Mouse (Mus musculus): ENCODE measurements around the gene Sez6l.

Sez6l gene

DNA sequence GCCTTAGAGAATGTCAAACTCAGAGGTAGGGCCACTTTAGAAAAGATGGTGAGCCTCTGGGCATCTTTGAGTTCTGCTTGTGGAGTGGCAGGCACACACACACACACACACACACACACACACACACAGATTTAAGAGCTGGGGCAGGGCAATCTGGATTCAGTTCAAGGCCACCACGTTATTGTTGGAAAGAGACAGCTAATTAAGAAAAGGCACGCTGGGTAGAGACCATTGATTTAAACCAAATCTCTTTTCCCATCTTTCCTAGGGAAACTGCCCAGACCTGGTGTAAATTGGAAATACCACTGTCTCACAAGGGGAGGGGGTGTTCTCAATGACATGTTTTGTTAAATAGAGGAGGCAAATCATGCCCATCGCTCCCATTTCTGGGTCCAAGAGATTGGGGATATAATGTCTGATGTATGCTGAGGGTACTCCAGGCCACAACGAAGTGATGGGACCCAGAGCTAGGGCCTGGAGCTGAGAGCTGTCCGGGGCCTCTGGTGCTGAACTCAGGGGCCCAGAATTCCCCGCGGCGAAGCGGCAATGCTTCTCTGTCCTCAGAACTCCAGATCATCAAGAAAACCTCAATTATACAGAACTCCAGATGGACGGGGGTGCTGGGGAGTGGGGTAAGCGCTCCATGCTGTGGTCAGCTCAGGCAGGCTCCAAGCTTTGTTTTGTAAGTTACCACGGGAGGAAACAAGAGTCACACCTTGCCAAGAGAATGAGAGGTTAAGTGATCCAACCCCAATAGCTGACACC lies 1.7 kb downstream of the Sez6l start:
- H3K27me3 ChIP-seq (ENCODE audit: insufficient read depth, low read length): peaks cover 80% of the 10 kb centered on the region
- H3K9me3 ChIP-seq (ENCODE audit: low read length): no peaks in the 10 kb centered on the region
- H3K4me1 ChIP-seq (replicated peaks; ENCODE audit: low read depth, low read length): peaks cover 24% of the 10 kb centered on the region
- no peak overlapping the region for H3K4me3 ChIP-seq (replicated peaks; ENCODE audit: low read length)
- no peaks in the 10 kb centered on the region for H3K36me3 ChIP-seq (ENCODE audit: insufficient read depth, low read length)
- TF ChIP-seq CTCF (conservative IDR thresholded peaks at IDR 0.05; ENCODE audit: low read length) (no peak), NANOG (IDR thresholded peaks at IDR 0.05; ENCODE audit: borderline replicate concordance, low read length) (no peak), POU5F1 (IDR thresholded peaks at IDR 0.05; ENCODE audit: borderline replicate concordance, low read length) (no peak)

DNA sequence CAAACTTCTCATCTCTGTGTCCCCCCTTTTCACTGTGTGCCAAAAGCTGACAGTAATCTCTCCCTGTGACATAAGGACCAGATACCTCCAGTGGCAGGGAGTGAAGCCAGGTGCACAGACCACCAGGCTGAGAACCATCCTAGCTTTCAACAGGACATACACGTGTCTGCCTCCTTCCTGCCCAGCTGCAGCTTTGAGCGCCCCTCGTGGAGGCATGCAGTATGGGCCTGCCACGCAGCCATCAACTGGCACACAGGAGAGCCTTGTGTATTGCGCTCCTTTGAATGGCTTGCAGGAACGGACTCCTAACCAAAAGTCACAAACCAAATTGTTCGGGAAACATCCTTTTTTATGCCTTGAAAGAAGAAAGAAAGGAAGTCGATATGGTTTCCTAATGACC lies 3.1 kb downstream of the Sez6l start:
- no peaks in the 10 kb centered on the region for H3K36me3 ChIP-seq (ENCODE audit: insufficient read depth, low read length)
- H3K27me3 ChIP-seq (ENCODE audit: insufficient read depth, low read length): peaks cover 74% of the 10 kb centered on the region
- no peaks in the 10 kb centered on the region for H3K9me3 ChIP-seq (ENCODE audit: low read length)
- no peak overlapping the region for H3K4me3 ChIP-seq (replicated peaks; ENCODE audit: low read length)
- peaks cover 24% of the 10 kb centered on the region for H3K4me1 ChIP-seq (replicated peaks; ENCODE audit: low read depth, low read length)
- TF ChIP-seq CTCF (conservative IDR thresholded peaks at IDR 0.05; ENCODE audit: low read length) (peak; percentile 61), NANOG (IDR thresholded peaks at IDR 0.05; ENCODE audit: borderline replicate concordance, low read length) (no peak), POU5F1 (IDR thresholded peaks at IDR 0.05; ENCODE audit: borderline replicate concordance, low read length) (no peak)

DNA sequence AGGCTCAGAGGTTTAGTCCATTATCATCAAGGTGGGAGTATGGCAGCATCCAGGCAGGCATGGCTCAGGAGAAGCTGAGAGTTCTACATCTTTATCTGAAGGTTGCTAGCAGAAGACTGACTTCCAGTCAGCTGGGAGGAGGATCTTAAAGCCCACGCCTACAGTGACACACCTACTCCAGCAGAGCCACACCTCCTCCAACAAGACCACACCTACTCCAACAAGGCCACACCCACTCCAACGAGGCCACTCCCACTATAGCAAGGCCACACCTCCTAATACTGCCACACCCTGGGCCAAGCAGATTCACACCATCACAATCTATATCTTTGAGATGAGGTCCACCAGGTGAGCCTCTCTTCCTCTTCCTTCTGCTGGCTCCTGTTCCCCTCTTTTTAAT lies 4.8 kb downstream of the Sez6l start:
- Histone ChIP-seq H3K36me3 (ENCODE audit: insufficient read depth, low read length) (no peaks in the 10 kb centered on the region), H3K27me3 (ENCODE audit: insufficient read depth, low read length) (peaks cover 62% of the 10 kb centered on the region), H3K4me3 (replicated peaks; ENCODE audit: low read length) (no peak overlapping the region), H3K4me1 (replicated peaks; ENCODE audit: low read depth, low read length) (peaks cover 17% of the 10 kb centered on the region), H3K9me3 (ENCODE audit: low read length) (no peaks in the 10 kb centered on the region)
- TF ChIP-seq POU5F1 (IDR thresholded peaks at IDR 0.05; ENCODE audit: borderline replicate concordance, low read length) (no peak), CTCF (conservative IDR thresholded peaks at IDR 0.05; ENCODE audit: low read length) (no peak), NANOG (IDR thresholded peaks at IDR 0.05; ENCODE audit: borderline replicate concordance, low read length) (no peak)

DNA sequence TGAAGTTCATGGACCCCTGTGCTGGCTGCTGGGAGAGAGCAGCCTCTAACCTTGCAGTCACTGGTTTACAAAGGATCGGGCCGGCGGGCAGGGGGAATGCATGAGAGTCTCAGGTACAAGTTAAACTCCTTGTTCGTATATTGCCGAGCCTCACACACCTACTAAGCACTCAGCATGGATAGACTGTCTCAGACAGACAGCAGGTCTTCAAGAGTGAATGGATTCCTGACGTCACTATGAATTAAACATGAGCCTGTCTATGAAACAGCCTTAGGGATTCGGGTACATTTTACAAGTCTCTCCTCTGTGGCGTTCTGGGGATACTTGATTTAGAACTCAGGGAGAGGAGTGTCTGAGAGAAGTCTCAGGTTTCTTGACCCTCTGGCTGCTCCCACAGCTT lies 11.5 kb downstream of the Sez6l start:
- Histone ChIP-seq H3K4me1 (replicated peaks; ENCODE audit: low read depth, low read length) (peaks cover 15% of the 10 kb centered on the region), H3K4me3 (replicated peaks; ENCODE audit: low read length) (no peak overlapping the region), H3K27me3 (ENCODE audit: insufficient read depth, low read length) (peaks cover 30% of the 10 kb centered on the region; the same call in 1 of the 2 replicates), H3K9me3 (ENCODE audit: low read length) (peaks cover 3% of the 10 kb centered on the region; the same call in 1 of the 2 replicates), H3K36me3 (ENCODE audit: insufficient read depth, low read length) (no peaks in the 10 kb centered on the region)
- no peak for TF ChIP-seq POU5F1 (IDR thresholded peaks at IDR 0.05; ENCODE audit: borderline replicate concordance, low read length)
- TF ChIP-seq CTCF (conservative IDR thresholded peaks at IDR 0.05; ENCODE audit: low read length): no peak
- no peak for TF ChIP-seq NANOG (IDR thresholded peaks at IDR 0.05; ENCODE audit: borderline replicate concordance, low read length)

DNA sequence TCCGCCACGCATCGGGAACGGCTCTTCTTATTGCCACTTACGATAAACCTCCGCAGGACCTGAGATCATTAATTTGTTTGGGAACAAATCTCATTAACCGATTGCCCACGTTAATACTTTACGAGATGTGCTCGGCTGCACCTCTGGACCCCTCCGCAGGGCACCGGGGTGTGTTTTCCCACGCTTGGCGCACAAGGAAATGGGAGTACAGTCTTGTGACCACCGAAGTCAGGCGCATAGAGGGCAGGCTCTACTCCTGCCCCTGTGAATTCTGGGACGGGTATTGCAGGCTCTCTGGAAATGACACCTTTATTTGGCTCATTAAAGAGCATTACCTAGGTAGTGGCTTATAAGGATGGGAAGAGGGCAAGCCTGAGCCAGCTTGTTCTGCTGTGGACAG lies 11.9 kb downstream of the Sez6l start:
- Histone ChIP-seq H3K9me3 (ENCODE audit: low read length) (peaks cover 3% of the 10 kb centered on the region; the same call in 1 of the 2 replicates), H3K4me3 (replicated peaks; ENCODE audit: low read length) (0 out of 2 replicates have a peak overlapping the region, but pooled peaks have one; percentile 17), H3K27me3 (ENCODE audit: insufficient read depth, low read length) (peaks cover 28% of the 10 kb centered on the region; the same call in 1 of the 2 replicates), H3K36me3 (ENCODE audit: insufficient read depth, low read length) (no peaks in the 10 kb centered on the region), H3K4me1 (replicated peaks; ENCODE audit: low read depth, low read length) (peaks cover 15% of the 10 kb centered on the region)
- TF ChIP-seq CTCF (conservative IDR thresholded peaks at IDR 0.05; ENCODE audit: low read length) (no peak), NANOG (IDR thresholded peaks at IDR 0.05; ENCODE audit: borderline replicate concordance, low read length) (no peak), POU5F1 (IDR thresholded peaks at IDR 0.05; ENCODE audit: borderline replicate concordance, low read length) (no peak)

DNA sequence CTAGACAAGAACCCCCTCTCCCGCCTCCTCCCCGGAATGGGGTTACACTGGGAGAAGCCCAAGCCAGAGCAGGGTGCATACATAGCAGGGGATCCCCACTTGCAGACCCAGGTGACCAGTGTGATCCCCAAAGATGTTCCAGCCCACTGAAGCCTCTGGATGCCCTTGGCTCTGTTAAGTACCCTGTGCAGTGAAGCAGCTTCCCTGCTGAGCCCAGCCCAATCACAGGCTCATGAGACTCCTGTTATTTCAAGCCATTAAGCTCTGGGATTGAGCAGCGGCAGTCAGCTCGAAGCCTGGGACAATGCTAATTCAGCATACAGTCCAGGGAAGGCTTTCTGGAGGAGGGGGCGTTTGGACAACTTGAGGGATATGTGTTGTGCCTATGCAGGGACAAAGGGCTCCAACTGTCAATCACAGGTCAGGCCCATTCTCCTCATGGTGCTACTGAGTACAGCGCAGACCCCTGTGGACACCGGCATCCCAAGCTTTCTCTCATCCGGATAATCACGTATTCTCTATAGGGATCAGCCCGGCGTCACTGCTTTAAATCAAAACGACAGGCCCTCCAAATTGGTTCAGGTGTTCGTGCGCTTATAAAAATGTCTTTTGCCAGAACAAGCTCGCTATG lies 16.0 kb downstream of the Sez6l start:
- H3K4me1 ChIP-seq (replicated peaks; ENCODE audit: low read depth, low read length): peaks cover 21% of the 10 kb centered on the region
- H3K27me3 ChIP-seq (ENCODE audit: insufficient read depth, low read length): peaks cover 28% of the 10 kb centered on the region; the same call in 1 of the 2 replicates
- no peaks in the 10 kb centered on the region for H3K36me3 ChIP-seq (ENCODE audit: insufficient read depth, low read length)
- H3K4me3 ChIP-seq (replicated peaks; ENCODE audit: low read length): no peak overlapping the region
- TF ChIP-seq CTCF (conservative IDR thresholded peaks at IDR 0.05; ENCODE audit: low read length) (no peak), NANOG (IDR thresholded peaks at IDR 0.05; ENCODE audit: borderline replicate concordance, low read length) (no peak)
- peaks cover 3% of the 10 kb centered on the region; the same call in 1 of the 2 replicates for H3K9me3 ChIP-seq (ENCODE audit: low read length)

DNA sequence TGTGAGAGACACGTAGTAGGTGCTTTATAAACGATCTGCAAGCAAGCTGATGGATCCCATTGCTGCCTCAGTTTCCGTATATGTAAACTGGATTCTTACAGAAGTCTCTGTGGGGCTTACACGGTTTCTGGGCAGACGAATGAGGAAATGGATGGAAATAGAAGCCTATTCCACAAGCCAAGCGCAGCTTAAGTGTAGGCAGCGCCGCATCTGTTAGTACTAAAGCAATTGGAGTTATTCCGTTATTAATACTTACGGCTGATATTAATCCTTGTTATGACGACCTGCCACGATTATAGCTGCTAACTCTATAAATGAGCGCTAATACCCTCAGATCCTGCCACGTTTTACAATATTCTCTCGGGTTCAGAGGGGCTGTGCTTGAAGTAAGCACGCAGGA lies 16.8 kb downstream of the Sez6l start:
- TF ChIP-seq NANOG (IDR thresholded peaks at IDR 0.05; ENCODE audit: borderline replicate concordance, low read length) (no peak), POU5F1 (IDR thresholded peaks at IDR 0.05; ENCODE audit: borderline replicate concordance, low read length) (no peak), CTCF (conservative IDR thresholded peaks at IDR 0.05; ENCODE audit: low read length) (no peak)
- H3K36me3 ChIP-seq (ENCODE audit: insufficient read depth, low read length): no peaks in the 10 kb centered on the region

DNA sequence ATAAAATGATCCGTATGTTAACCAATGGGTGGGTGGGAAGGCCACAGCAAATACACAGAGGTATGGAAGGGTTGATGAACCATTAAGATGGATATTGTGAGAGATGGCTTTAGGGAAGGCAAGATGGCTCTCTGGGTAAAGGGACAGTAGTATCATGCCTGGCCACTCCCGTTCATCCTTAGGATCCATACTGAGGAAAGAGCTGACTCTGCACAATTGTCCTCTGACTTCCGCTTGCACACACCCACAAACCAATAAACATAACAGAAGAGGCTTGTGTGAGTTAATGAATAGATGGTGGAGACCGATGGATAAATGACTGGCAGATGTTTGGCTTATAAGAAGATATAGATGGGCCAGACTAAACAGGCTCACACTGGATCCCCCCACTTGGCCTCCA lies 19.6 kb downstream of the Sez6l start:
- Histone ChIP-seq H3K4me1 (replicated peaks; ENCODE audit: low read depth, low read length) (peaks cover 29% of the 10 kb centered on the region), H3K27me3 (ENCODE audit: insufficient read depth, low read length) (peaks cover 20% of the 10 kb centered on the region; the same call in 1 of the 2 replicates), H3K4me3 (replicated peaks; ENCODE audit: low read length) (no peak overlapping the region), H3K36me3 (ENCODE audit: insufficient read depth, low read length) (no peaks in the 10 kb centered on the region), H3K9me3 (ENCODE audit: low read length) (peaks cover under 1% of the 10 kb centered on the region; the same call in 1 of the 2 replicates)
- TF ChIP-seq NANOG (IDR thresholded peaks at IDR 0.05; ENCODE audit: borderline replicate concordance, low read length) (no peak), POU5F1 (IDR thresholded peaks at IDR 0.05; ENCODE audit: borderline replicate concordance, low read length) (no peak), CTCF (conservative IDR thresholded peaks at IDR 0.05; ENCODE audit: low read length) (no peak)

More for the DNA sequence above, 16.8 kb downstream of the Sez6l start:
- Histone ChIP-seq H3K9me3 (ENCODE audit: low read length) (peaks cover 3% of the 10 kb centered on the region; the same call in 1 of the 2 replicates), H3K4me1 (replicated peaks; ENCODE audit: low read depth, low read length) (peaks cover 15% of the 10 kb centered on the region), H3K27me3 (ENCODE audit: insufficient read depth, low read length) (peaks cover 25% of the 10 kb centered on the region; the same call in 1 of the 2 replicates), H3K4me3 (replicated peaks; ENCODE audit: low read length) (no peak overlapping the region)
